Mouse (Mus musculus) stomach, postnatal 0 days (tissue): Measurements from ENCODE around the gene Dnaja1.

ENCODE experiments used
- CTCF ChIP-seq: IDR thresholded peaks from 2 replicates; pipeline ENCODE4 v1.5.1; 2016; ENCODE audit warnings: antibody characterized with exemption, low read depth, mild to moderate bottlenecking, moderate library complexity
- EP300 ChIP-seq: optimal IDR thresholded peaks from 2 replicates; pipeline ENCODE3; 2016; ENCODE audit warnings: antibody characterized with exemption

GRCm38 (mm10) chr4:40784556-40785169, 62.7 kb downstream of the Dnaja1 start:
- TF ChIP-seq CTCF (no peak), EP300 (no peak)
